Mouse (Mus musculus) lung, postnatal 0 days (tissue): ENCODE measurements around the gene Exoc6. TPM values are rescaled to one million over a fixed set of nuclear protein-coding genes. Genes with fewer than 3 reads are reported as not detected.
"Not testable (repeated sequence)": the region's sequence is repeated elsewhere in the genome, so short reads cannot be mapped to it uniquely, and the experiment has no call there.

Experiments
- ATAC-seq: fragments of 200-750 bp; cut with Nextera tagmentation; 2 replicates; pipeline ENCODE4 v1.8.0; 2017; ENCODE audit warnings: moderate library complexity
- DNase-seq: peaks from one replicate; pipeline ENCODE4 v3.0.0-alpha.2; 2016; ENCODE audit warnings: low spot score
- H3K27ac ChIP-seq: fragments of 300-500 bp; sonication (generic); 2 replicates; pipeline ENCODE4 v1.5.1; 2014; ENCODE audit warnings: antibody characterized with exemption, mild to moderate bottlenecking, low read length, mixed read lengths
- H3K27me3 ChIP-seq: fragments of 300-500 bp; sonication (generic); replicated peaks from 2 replicates; pipeline ENCODE4 v1.6.1; 2014; ENCODE audit warnings: low read length, mixed read lengths; ENCODE audit not compliant: insufficient read depth
- H3K36me3 ChIP-seq: fragments of 300-500 bp; sonication (generic); 2 replicates; pipeline ENCODE4 v1.6.1; 2014; ENCODE audit warnings: low read length, mixed read lengths; ENCODE audit not compliant: insufficient read depth
- H3K4me1 ChIP-seq: fragments of 300-500 bp; sonication (generic); 2 replicates; pipeline ENCODE4 v1.6.1; 2014; ENCODE audit warnings: antibody characterized with exemption, low read depth, low read length, mixed read lengths; ENCODE audit not compliant: insufficient read depth
- H3K4me2 ChIP-seq: fragments of 300-500 bp; sonication (generic); replicated peaks from 2 replicates; pipeline ENCODE4 v1.6.1; 2014; ENCODE audit warnings: low read depth, mild to moderate bottlenecking, low read length, moderate library complexity, mixed read lengths
- H3K4me3 ChIP-seq: fragments of 300-500 bp; sonication (generic); 2 replicates; pipeline ENCODE4 v1.5.1; 2014; ENCODE audit warnings: low read depth, low read length
- H3K9ac ChIP-seq: fragments of 300-500 bp; sonication (generic); replicated peaks from 2 replicates; pipeline ENCODE4 v1.6.1; 2014; ENCODE audit warnings: low read depth, mild to moderate bottlenecking
- H3K9me3 ChIP-seq: fragments of 300-500 bp; sonication (generic); 2 replicates; pipeline ENCODE4 v1.6.1; 2016; ENCODE audit warnings: low read length, mixed read lengths
- CTCF ChIP-seq: IDR thresholded peaks from 2 replicates; pipeline ENCODE4 v1.5.1; 2016; ENCODE audit warnings: antibody characterized with exemption, mild to moderate bottlenecking
- EP300 ChIP-seq: IDR thresholded peaks from 2 replicates; pipeline ENCODE4 v1.6.1; 2016; ENCODE audit warnings: antibody characterized with exemption, mild to moderate bottlenecking, control low read depth
- WGBS: fragments of 180-500 bp; shearing (Covaris S2); extraction: QIAGEN DNeasy Blood & Tissue Kit; methylation state at CpG from one replicate; pipeline ENCODE4 v1.1.7; 2014; 5-methylcytosine and 5-hydroxymethylcytosine counted together
- polyA plus RNA-seq: library from polyadenylated mRNA; unstranded; fragments of >200 nt; fragmentation: Nextera tagmentation; extraction: Ambion mirVana; gene quantifications from 2 replicates; pipeline ENCODE4 v1.2.1, GENCODE M21; 2015

Exoc6 gene
- polyA plus RNA-seq, 1 experiment from 2014 or later: 11.3 TPM

DNA sequence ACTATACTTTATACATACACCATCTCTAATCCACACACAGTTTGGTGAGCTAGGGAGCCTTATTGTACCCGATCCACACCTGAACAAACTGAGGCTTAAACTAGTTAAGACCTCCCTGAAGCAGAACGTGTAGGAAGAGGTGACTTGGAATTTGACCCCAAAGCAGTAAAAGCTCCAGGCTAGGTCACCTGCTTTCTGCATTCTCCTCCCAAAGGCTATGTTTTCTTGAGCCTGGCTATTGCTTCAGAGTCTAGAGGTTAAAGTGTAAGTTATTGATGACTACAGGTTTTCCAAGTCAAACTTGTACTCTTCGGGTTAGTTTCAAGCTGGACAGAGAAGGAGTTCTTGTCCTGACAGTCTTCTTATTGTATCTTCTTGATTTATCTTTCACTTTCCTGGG is 5.0 kb upstream of the Exoc6 start:
- H3K27me3 ChIP-seq: no peaks in the 10 kb centered on the region
- DNase-seq (no peak), ATAC-seq (no peak)
- H3K9me3 ChIP-seq: no peaks in the 10 kb centered on the region
- H3K4me2 ChIP-seq: no peak overlapping the region
- no peaks in the 10 kb centered on the region for H3K4me1 ChIP-seq
- no peak overlapping the region for H3K9ac ChIP-seq
- TF ChIP-seq CTCF: no peak
- TF ChIP-seq EP300: no peak
- no peak overlapping the region for H3K4me3 ChIP-seq
- WGBS: 61% methylated on average over 3 of the region's 3 CpGs
- no peak overlapping the region for H3K27ac ChIP-seq
- H3K36me3 ChIP-seq: no peaks in the 10 kb centered on the region

DNA sequence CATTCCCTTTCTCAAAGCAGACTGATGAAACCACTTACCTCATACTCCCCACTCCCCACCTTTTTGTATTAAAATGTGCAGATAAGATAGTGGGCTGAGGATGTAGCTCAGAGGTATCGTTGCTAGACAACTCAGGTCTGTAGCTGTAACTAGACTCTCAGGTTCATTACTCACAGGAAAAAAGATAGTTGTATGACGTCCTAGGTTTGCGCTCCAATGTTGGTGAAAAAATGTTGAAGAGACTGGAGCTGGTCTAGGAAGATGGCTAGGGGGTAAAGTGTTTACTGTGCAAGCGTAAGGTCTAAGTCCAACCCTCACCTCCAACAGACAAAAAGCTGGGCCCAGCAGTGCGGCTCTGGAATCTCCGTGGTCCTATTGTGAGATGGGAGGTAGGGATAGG is 4.5 kb upstream of the Exoc6 start:
- Histone ChIP-seq H3K4me1 (no peaks in the 10 kb centered on the region), H3K9me3 (no peaks in the 10 kb centered on the region), H3K9ac (no peak overlapping the region), H3K27ac (no peak overlapping the region), H3K27me3 (no peaks in the 10 kb centered on the region), H3K4me3 (no peak overlapping the region), H3K36me3 (no peaks in the 10 kb centered on the region), H3K4me2 (no peak overlapping the region)
- DNase-seq: no peak
- ATAC-seq: no peak
- TF ChIP-seq CTCF (no peak), EP300 (no peak)
- WGBS: 83% methylated on average over 6 of the region's 6 CpGs

DNA sequence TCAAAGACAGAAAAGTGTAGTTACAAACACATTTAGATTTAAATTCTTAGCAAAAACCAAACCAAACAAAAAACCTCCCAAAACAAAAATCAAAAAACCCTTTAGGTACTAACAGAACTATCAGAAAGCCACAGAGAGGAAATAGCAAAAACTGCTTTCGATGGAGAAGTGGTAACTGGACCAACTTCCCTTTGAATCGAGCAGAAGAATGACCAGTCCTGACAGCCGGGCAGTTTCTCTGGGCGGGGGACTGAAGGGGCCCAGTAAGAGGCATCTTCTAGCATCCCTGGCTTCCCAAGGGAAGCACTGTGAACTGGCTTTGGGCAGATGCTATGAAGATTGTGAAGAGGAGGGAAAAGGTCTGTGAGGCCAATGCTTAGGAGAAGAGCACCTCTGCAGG is 3.4 kb upstream of the Exoc6 start:
- H3K9me3 ChIP-seq: no peaks in the 10 kb centered on the region
- H3K27me3 ChIP-seq: no peaks in the 10 kb centered on the region
- no peak overlapping the region for H3K9ac ChIP-seq
- H3K4me1 ChIP-seq: no peaks in the 10 kb centered on the region
- no peak overlapping the region for H3K4me2 ChIP-seq
- H3K36me3 ChIP-seq: no peaks in the 10 kb centered on the region
- TF ChIP-seq CTCF (no peak), EP300 (no peak)
- no peak overlapping the region for H3K4me3 ChIP-seq
- ATAC-seq: no peak
- no peak overlapping the region for H3K27ac ChIP-seq
- 69% methylated on average over 4 of the region's 4 CpGs for WGBS
- DNase-seq: no peak

DNA sequence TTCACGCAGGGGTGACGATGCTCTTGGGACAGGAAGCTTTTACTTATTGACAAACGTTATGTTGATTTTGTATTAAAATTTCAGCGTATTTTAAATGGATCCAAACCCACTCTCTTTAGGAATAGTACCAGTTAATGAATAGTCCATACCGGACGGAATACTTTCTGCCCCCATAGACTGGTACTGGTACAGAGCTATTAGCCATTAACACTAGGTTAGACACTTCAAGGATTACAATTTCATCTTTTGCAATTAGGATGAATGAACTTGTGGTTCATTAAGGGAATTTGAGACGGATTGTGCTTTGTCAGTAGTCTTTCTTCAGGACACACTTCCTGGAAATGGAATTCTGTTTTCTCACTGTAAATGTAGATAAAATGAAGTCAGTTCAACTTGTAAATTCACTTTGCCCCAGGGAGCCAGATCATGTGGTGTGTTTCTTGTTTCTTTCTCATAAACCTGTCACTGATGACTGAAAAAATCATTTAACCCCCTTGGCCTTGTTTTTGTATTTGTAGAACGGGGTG is 885 bp downstream of the Exoc6 start:
- H3K36me3 ChIP-seq: no peaks in the 10 kb centered on the region
- H3K9me3 ChIP-seq: no peaks in the 10 kb centered on the region
- no peaks in the 10 kb centered on the region for H3K27me3 ChIP-seq
- H3K27ac ChIP-seq: no peak overlapping the region
- ATAC-seq: no peak
- no peak for DNase-seq
- peak overlapping the region; percentile 78; the same call in 1 of the 2 replicates for H3K9ac ChIP-seq
- H3K4me1 ChIP-seq: no peaks in the 10 kb centered on the region
- peak overlapping the region; percentile 84 for H3K4me3 ChIP-seq
- peak overlapping the region; percentile 97 for H3K4me2 ChIP-seq
- no peak for TF ChIP-seq EP300
- WGBS: 20% methylated on average over 8 of the region's 8 CpGs

DNA sequence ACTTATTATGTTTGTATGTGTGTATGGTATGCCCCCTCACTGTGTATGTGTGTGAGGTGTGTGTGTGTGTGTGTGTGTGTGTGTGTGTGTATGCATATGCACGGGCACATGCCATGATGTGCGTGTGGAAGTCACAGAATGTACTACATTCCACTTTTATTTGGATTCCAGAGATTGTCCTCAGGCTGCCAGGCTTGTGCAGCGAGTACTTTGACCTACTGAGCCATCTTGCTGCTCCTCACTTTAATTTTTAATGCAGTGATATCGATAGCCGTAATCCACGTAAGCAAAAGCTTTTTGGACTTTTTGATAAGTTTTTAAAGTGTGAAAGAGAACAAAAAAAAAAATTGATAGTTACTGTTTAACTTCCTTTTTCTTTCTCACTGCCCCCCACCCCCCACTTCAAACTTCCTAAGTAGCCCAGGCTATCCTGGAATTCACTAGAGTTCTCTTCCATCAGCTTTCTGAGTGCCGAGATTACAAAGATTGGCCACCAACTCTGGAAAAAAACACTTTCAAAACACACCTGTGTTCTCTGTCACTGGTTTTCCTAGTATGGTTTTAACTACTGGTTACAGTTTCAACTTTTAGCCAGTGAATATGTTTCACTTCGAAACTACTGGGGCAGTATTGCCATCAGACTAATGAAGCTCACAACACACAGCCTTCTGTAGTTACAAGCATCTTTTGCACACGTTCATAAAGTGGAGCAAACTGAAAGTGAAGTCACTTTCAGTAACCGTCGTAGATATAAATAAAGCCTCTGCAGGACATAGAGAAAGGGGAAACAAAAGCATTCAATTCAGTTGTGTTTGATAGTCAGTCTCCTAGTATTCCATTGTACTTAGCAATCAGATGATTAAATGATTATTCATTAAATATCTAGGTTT is 3.4 kb downstream of the Exoc6 start:
- Histone ChIP-seq H3K27ac (no peak overlapping the region), H3K9ac (no peak overlapping the region), H3K4me1 (no peaks in the 10 kb centered on the region), H3K9me3 (no peaks in the 10 kb centered on the region), H3K4me3 (no peak overlapping the region), H3K4me2 (no peak overlapping the region), H3K27me3 (no peaks in the 10 kb centered on the region), H3K36me3 (no peaks in the 10 kb centered on the region)
- TF ChIP-seq CTCF: no peak
- no peak for TF ChIP-seq EP300
- ATAC-seq (no peak), DNase-seq (no peak)
- WGBS: 75% methylated on average over 11 of the region's 11 CpGs

DNA sequence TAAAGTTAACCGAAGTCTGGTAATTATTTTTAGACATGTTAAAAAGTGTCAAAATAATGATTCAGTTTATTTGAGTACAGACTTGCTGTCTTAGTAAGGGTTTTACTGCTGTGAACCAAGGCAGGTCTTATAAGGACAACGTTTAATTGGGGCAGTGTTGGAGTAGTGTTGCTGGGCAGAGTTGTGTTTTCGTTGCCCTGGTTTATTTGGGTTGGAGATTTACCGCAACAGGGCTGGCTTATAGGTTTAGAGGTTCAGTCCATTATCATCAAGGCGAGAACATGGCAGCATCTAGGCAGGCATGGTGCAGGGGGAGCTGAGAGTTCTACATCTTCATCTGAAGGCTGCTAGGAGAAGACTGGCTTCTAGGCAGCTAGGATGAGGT is 4.0 kb downstream of the Exoc6 start:
- H3K4me1 ChIP-seq, ATAC-seq, H3K36me3 ChIP-seq, H3K4me2 ChIP-seq, DNase-seq, H3K27me3 ChIP-seq, H3K4me3 ChIP-seq, H3K9me3 ChIP-seq, H3K27ac ChIP-seq, H3K9ac ChIP-seq: not testable (repeated sequence)
- WGBS: 76% methylated on average over 5 of the region's 5 CpGs
